Mouse (Mus musculus): ENCODE results near the gene Zp2. TPM values are rescaled to one million over a fixed set of nuclear protein-coding genes. Genes with fewer than 3 reads are reported as not detected.

The Zp2 gene
- polyA plus RNA-seq (2012; rRNA removed) = 1.1 TPM in 2 replicates

- Histone ChIP-seq H3K4me1 (replicated peaks; ENCODE audit: control insufficient read depth, insufficient read depth, low read length) (no peaks in the 10 kb centered on the region), H3K27ac (ENCODE audit: control insufficient read depth, insufficient read depth, low read length) (no peak within 1 kb of the TSS), H3K4me3 (ENCODE audit: control insufficient read depth, insufficient read depth, low read length) (no peak within 1 kb of the TSS), H3K36me3 (ENCODE audit: control insufficient read depth, insufficient read depth, low read length) (no peaks in the 10 kb centered on the region), H3K27me3 (ENCODE audit: control insufficient read depth, insufficient read depth, low read length) (no peaks in the 10 kb centered on the region)
- DNase-seq = no peak
- WGBS = 76% methylated on average over 9 of the region's 9 CpGs
- TF ChIP-seq POLR2A (IDR thresholded peaks at IDR 0.05; ENCODE audit: control insufficient read depth, extremely low read depth, insufficient read depth, low read length, poor library complexity) (no peak), CTCF (IDR thresholded peaks at IDR 0.05; ENCODE audit: borderline replicate concordance, control insufficient read depth, extremely low read depth, insufficient read depth, low read length, poor library complexity) (no peak)
Observed at GRCm38 (mm10) chr7:120145191-120145590, at the start of gene Zp2. Gene Zp2, minus strand, starts transcription at chr7:120145291.

GRCm38 (mm10) chr7:120192816-120193215, 47.7 kb upstream of the Zp2 start:
- H3K27ac ChIP-seq (ENCODE audit: control insufficient read depth, insufficient read depth, low read length) = no peak overlapping the region
- WGBS = 87% methylated on average over 5 of the region's 6 CpGs
- TF ChIP-seq POLR2A (IDR thresholded peaks at IDR 0.05; ENCODE audit: control insufficient read depth, extremely low read depth, insufficient read depth, low read length, poor library complexity) = no peak

GRCm38 (mm10) chr7:120192207-120192606, 47.1 kb upstream of the Zp2 start:
- no peak overlapping the region for H3K27ac ChIP-seq (ENCODE audit: control insufficient read depth, insufficient read depth, low read length)
- WGBS = 73% methylated on average over 3 of the region's 3 CpGs
- H3K4me3 ChIP-seq (ENCODE audit: control insufficient read depth, insufficient read depth, low read length) = no peak overlapping the region
- H3K27me3 ChIP-seq (ENCODE audit: control insufficient read depth, insufficient read depth, low read length) = no peaks in the 10 kb centered on the region
- no peaks in the 10 kb centered on the region for H3K4me1 ChIP-seq (replicated peaks; ENCODE audit: control insufficient read depth, insufficient read depth, low read length)
- TF ChIP-seq CTCF (IDR thresholded peaks at IDR 0.05; ENCODE audit: borderline replicate concordance, control insufficient read depth, extremely low read depth, insufficient read depth, low read length, poor library complexity) = no peak
- TF ChIP-seq POLR2A (IDR thresholded peaks at IDR 0.05; ENCODE audit: control insufficient read depth, extremely low read depth, insufficient read depth, low read length, poor library complexity) = no peak
- no peak for DNase-seq
- no peaks in the 10 kb centered on the region for H3K36me3 ChIP-seq (ENCODE audit: control insufficient read depth, insufficient read depth, low read length)

More at GRCm38 (mm10) chr7:120192816-120193215, 47.7 kb upstream of the Zp2 start:
- DNase-seq = no peak
- Histone ChIP-seq H3K36me3 (ENCODE audit: control insufficient read depth, insufficient read depth, low read length) (no peaks in the 10 kb centered on the region), H3K27me3 (ENCODE audit: control insufficient read depth, insufficient read depth, low read length) (no peaks in the 10 kb centered on the region), H3K4me3 (ENCODE audit: control insufficient read depth, insufficient read depth, low read length) (no peak overlapping the region), H3K4me1 (replicated peaks; ENCODE audit: control insufficient read depth, insufficient read depth, low read length) (no peaks in the 10 kb centered on the region)

GRCm38 (mm10) chr7:120190150-120190665, 45.1 kb upstream of the Zp2 start:
- H3K4me3 ChIP-seq (ENCODE audit: control insufficient read depth, insufficient read depth, low read length) = no peak overlapping the region
- no peak for TF ChIP-seq POLR2A (IDR thresholded peaks at IDR 0.05; ENCODE audit: control insufficient read depth, extremely low read depth, insufficient read depth, low read length, poor library complexity)
- TF ChIP-seq CTCF (IDR thresholded peaks at IDR 0.05; ENCODE audit: borderline replicate concordance, control insufficient read depth, extremely low read depth, insufficient read depth, low read length, poor library complexity) = no peak
- H3K4me1 ChIP-seq (replicated peaks; ENCODE audit: control insufficient read depth, insufficient read depth, low read length) = no peaks in the 10 kb centered on the region
- H3K27me3 ChIP-seq (ENCODE audit: control insufficient read depth, insufficient read depth, low read length) = no peaks in the 10 kb centered on the region
- no peaks in the 10 kb centered on the region for H3K36me3 ChIP-seq (ENCODE audit: control insufficient read depth, insufficient read depth, low read length)
- WGBS = 89% methylated on average over 8 of the region's 8 CpGs
- H3K27ac ChIP-seq (ENCODE audit: control insufficient read depth, insufficient read depth, low read length) = no peak overlapping the region
- DNase-seq = no peak

GRCm38 (mm10) chr7:120189369-120190149, 44.5 kb upstream of the Zp2 start:
- no peaks in the 10 kb centered on the region for H3K36me3 ChIP-seq (ENCODE audit: control insufficient read depth, insufficient read depth, low read length)
- no peaks in the 10 kb centered on the region for H3K27me3 ChIP-seq (ENCODE audit: control insufficient read depth, insufficient read depth, low read length)
- H3K4me1 ChIP-seq (replicated peaks; ENCODE audit: control insufficient read depth, insufficient read depth, low read length) = no peaks in the 10 kb centered on the region
- no peak overlapping the region for H3K27ac ChIP-seq (ENCODE audit: control insufficient read depth, insufficient read depth, low read length)
- no peak overlapping the region for H3K4me3 ChIP-seq (ENCODE audit: control insufficient read depth, insufficient read depth, low read length)
- 80% methylated on average over 8 of the region's 8 CpGs for WGBS
- TF ChIP-seq POLR2A (IDR thresholded peaks at IDR 0.05; ENCODE audit: control insufficient read depth, extremely low read depth, insufficient read depth, low read length, poor library complexity) (no peak), CTCF (IDR thresholded peaks at IDR 0.05; ENCODE audit: borderline replicate concordance, control insufficient read depth, extremely low read depth, insufficient read depth, low read length, poor library complexity) (no peak)
- DNase-seq = no peak

- DNase-seq = no peak
- H3K36me3 ChIP-seq (ENCODE audit: control insufficient read depth, insufficient read depth, low read length) = no peaks in the 10 kb centered on the region
- 94% methylated on average over 5 of the region's 5 CpGs for WGBS
- no peaks in the 10 kb centered on the region for H3K27me3 ChIP-seq (ENCODE audit: control insufficient read depth, insufficient read depth, low read length)
- no peak for TF ChIP-seq POLR2A (IDR thresholded peaks at IDR 0.05; ENCODE audit: control insufficient read depth, extremely low read depth, insufficient read depth, low read length, poor library complexity)
- no peak for TF ChIP-seq CTCF (IDR thresholded peaks at IDR 0.05; ENCODE audit: borderline replicate concordance, control insufficient read depth, extremely low read depth, insufficient read depth, low read length, poor library complexity)
- H3K4me1 ChIP-seq (replicated peaks; ENCODE audit: control insufficient read depth, insufficient read depth, low read length) = no peaks in the 10 kb centered on the region
- no peak overlapping the region for H3K4me3 ChIP-seq (ENCODE audit: control insufficient read depth, insufficient read depth, low read length)
- no peak overlapping the region for H3K27ac ChIP-seq (ENCODE audit: control insufficient read depth, insufficient read depth, low read length)
Observed at GRCm38 (mm10) chr7:120188946-120189345, 43.9 kb upstream of the Zp2 start.

Data from thymus, adult 2 months (tissue).